Mouse (Mus musculus): Measurements from ENCODE around the gene Cfd.

Gene Cfd

GRCm38 (mm10) chr10:79886611-79887010 is 4.0 kb upstream of the Cfd start:
- DNase-seq, result no peak

- no peak for DNase-seq
Observed at GRCm38 (mm10) chr10:79889386-79889785, 1.3 kb upstream of the Cfd start.

- peak; percentile 89 for DNase-seq
Observed at GRCm38 (mm10) chr10:79892451-79893118, 1.9 kb downstream of the Cfd start.

- no peak for DNase-seq
Observed at GRCm38 (mm10) chr10:79896306-79896705, 5.7 kb downstream of the Cfd start.

GRCm38 (mm10) chr10:79896814-79897213 is 6.2 kb downstream of the Cfd start:
- no peak for DNase-seq

GRCm38 (mm10) chr10:79897316-79898245 is 6.9 kb downstream of the Cfd start:
- DNase-seq, result no peak

GRCm38 (mm10) chr10:79900951-79901410 is 10.3 kb downstream of the Cfd start:
- DNase-seq, result no peak

- peak; percentile 61 for DNase-seq
Observed at GRCm38 (mm10) chr10:79906712-79907111, 16.1 kb downstream of the Cfd start.

GRCm38 (mm10) chr10:79907415-79907814 is 16.8 kb downstream of the Cfd start:
- DNase-seq, result peak; percentile 64

GRCm38 (mm10) chr10:79908167-79909091 is 17.8 kb downstream of the Cfd start, which contains the start of gene Med16:
Med16 (minus strand) TSS chr10:79908923.
- DNase-seq, result peak; percentile 98

GRCm38 (mm10) chr10:79909092-79909922 is 18.7 kb downstream of the Cfd start:
- DNase-seq, result no peak

GRCm38 (mm10) chr10:79910556-79910955 is 19.9 kb downstream of the Cfd start, which contains the start of gene Gm26602:
Gm26602 (plus strand) TSS chr10:79910856.
- no peak for DNase-seq

- no peak for DNase-seq
Observed at GRCm38 (mm10) chr10:79912412-79912811, 21.8 kb downstream of the Cfd start.

GRCm38 (mm10) chr10:79914131-79914947 is 23.7 kb downstream of the Cfd start:
- no peak for DNase-seq

- peak; percentile 46 for DNase-seq
Observed at GRCm38 (mm10) chr10:79914948-79915596, 24.4 kb downstream of the Cfd start.

GRCm38 (mm10) chr10:79916081-79916480 is 25.4 kb downstream of the Cfd start:
- peak; percentile 58 for DNase-seq

GRCm38 (mm10) chr10:79916808-79917531 is 26.3 kb downstream of the Cfd start, which contains the start of gene Kiss1r:
Kiss1r (plus strand) TSS chr10:79916971.
- peak; percentile 84 for DNase-seq

- DNase-seq, result peak; percentile 54
Observed at GRCm38 (mm10) chr10:79917532-79918100, 27.0 kb downstream of the Cfd start.
